Mouse (Mus musculus) myocyte (in vitro differentiated cells): ENCODE data around the gene Map3k12.

ENCODE experiments used
- MAX ChIP-seq: IDR thresholded peaks from one replicate; pipeline ENCODE4 v1.6.1; 2011; ENCODE audit warnings: low read depth, mild to moderate bottlenecking, control low read depth
- POLR2A ChIP-seq: IDR thresholded peaks from one replicate; pipeline ENCODE4 v1.6.1; 2011; ENCODE audit warnings: low read depth, mild to moderate bottlenecking, control low read depth, moderate library complexity; ENCODE audit not compliant: insufficient read length
- TCF3 ChIP-seq: IDR thresholded peaks from one replicate; pipeline ENCODE4 v1.6.1; 2011; ENCODE audit warnings: low read depth, control low read depth; ENCODE audit not compliant: insufficient read length

DNA sequence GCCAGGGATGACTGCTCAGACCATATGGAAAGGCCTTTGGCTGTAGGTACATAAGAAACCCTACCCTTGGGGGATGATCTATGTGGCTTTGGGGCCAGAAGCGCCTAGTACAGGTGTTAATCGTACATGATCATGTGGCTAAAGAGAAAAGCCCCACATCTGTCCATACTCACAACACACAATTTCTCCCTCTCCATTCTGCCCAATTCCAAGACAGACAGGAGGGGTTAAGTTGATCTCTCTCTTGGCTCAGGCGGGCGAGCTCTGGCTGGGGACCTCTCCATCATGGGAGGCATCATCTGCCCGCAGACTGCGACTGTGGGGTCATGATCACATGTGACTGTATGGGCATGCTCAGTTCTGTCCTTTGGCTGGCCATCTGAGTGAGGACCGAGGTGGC lies 17.1 kb upstream of the Map3k12 start:
- TF ChIP-seq POLR2A (no peak), TCF3 (no peak), MAX (no peak)
